Mouse (Mus musculus): ENCODE measurements at regions not wholly inside any gene's neighbourhood (a gene's known extent, or its start where the extent isn't known, plus 50 kb on each side); places are given as distances from the start of the nearest gene placed in this dataset.
"Not testable (repeated sequence)": the region's sequence is repeated elsewhere in the genome, so short reads cannot be mapped to it uniquely, and the experiment has no call there.

- no peak for DNase-seq
These were observed 105.8 kb upstream of the Dyrk2 start for GRCm38 (mm10) chr10:118975772-118976171.

DNA sequence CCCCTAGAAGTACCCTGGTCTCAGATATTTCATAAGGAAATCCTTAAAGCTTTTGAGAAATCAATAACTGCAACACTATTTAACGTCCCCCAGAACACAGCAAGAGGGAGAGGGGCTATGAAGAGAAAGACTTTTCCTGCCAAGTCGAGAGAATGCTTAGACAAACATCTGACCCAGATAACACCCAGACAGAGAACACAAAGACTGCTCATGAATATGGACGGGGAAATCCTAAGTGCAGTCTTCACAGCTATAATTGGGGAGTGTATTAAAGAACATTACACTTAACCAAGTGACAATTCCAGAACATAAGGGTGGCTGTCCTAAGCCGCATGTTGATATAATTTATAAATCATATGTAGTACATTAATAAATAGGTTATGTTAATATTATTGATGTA is 103.3 kb upstream of the Dyrk2 start:
- no peak for DNase-seq

GRCm38 (mm10) chr10:118972626-118973025 is 102.6 kb upstream of the Dyrk2 start:
- no peak for DNase-seq

- DNase-seq, result no peak
These were observed 100.6 kb upstream of the Dyrk2 start for GRCm38 (mm10) chr10:118970457-118971175.

- DNase-seq, result no peak
These were observed 91.7 kb upstream of the Dyrk2 start for GRCm38 (mm10) chr10:118961713-118962181.

DNA sequence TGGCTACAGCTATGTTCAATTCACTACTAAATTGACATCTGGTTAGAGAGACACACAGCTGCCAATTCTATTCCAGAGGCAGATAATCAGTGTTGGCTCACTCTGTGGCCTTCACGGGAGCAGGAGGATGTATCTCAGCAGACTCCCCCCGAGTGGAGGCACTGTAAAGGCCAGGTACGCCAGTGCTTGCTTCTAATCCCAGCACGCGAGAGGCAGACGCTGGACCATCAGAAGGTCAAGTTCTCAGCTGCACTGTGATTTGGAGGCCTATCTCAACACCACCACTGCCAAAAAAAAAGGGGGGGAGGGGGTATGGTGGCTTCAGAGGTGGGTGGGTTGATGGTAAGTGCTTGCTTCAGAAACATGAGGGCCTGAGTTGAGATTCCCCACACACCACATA is 90.1 kb upstream of the Dyrk2 start:
- DNase-seq, result no peak

DNA sequence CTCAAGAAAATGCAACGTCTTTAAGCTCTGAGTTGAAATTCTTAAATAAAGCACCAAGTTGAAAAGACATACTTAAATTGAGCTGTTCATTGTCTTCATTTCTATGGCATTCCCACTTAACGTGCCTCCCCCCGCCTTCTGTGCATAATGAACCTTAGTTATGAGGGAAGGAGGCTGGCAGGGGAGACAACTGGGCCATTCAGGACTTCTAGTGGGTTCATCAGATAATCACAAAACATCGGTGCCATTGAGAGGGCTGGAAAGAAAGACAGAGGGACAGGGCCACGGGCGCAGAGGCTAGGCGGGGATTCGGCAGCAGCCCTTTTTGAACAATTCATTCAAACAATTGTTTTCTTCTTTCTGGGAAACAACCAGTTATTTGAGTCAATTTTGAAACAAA is 89.6 kb upstream of the Dyrk2 start:
- no peak for DNase-seq

DNA sequence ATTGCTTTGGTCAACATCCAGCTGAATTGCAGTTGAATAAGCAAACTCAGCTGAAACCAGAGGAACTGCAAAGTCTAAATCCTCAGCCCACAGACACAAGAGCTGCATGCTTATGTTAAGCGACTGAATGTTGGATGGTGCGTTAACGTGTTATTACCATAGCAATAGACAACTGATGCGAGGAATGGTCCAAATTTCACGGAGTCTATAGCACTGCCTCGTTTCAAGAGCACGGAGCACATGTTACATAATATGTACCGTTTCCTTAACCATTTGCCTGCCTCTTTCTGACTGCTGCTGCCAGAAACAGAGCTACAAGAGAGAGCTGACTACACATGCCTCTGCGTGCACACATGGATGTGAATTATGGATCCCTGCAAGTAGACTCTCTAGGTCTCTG is 86.3 kb upstream of the Dyrk2 start:
- DNase-seq, result no peak

DNA sequence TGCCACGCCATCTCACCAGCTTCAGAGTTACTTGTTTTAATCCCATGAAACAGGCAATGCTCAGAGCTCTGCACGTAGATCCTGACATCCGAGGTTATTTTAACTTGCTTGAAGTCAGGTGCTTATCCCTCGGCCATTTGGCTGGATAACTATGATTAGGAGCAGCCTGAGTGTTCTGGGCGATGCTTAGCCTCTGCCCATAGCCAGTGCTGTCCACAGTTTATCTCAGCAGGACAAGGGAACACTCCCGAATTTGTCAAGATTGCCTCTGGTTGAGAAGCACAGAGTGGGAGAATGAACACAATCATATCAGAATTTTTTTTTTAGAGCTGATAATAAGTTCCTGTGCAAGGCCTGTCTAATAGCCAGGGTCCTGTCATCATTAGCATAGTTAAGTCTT is 83.4 kb upstream of the Dyrk2 start:
- no peak for DNase-seq

DNA sequence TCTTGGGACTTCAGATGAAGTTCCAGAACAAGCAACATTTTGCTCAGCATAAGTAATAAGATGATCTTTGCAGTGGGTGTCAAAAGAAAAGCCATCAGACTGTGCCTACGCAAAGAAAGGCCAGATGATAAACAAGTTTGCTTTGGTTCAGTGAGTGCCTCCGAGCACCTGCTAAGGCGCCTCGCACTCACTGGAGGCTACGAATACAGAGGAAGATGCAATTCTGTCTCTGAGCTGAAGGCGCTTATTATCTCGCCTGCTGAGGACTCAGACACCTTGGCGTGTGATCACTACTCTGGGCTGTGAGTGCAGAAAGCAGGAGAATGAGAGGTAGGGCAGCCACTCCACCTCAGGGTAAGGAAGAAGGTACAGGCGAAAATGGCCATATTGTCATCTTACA is 82.7 kb upstream of the Dyrk2 start:
- DNase-seq, result no peak

DNA sequence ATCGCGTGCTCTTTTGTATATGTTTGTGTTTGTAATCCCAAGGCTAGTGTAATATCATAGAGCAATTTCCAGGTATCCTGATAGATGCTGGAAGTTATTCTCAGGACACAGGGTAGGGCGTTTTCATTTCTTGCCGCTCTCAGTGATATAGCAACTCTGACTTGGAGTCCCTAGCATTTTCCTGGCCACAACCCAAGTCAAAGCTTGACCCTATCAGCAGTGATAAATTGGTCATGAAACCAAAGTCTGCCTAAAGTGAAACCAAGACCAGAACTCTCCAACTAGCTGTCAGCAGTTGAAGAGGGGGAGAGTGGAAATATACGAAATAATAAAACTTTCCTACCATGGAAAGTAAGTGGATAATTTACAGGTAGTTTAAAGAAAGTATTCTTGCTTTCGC is 77.7 kb upstream of the Dyrk2 start:
- peak; percentile 7 to 34 for DNase-seq

DNA sequence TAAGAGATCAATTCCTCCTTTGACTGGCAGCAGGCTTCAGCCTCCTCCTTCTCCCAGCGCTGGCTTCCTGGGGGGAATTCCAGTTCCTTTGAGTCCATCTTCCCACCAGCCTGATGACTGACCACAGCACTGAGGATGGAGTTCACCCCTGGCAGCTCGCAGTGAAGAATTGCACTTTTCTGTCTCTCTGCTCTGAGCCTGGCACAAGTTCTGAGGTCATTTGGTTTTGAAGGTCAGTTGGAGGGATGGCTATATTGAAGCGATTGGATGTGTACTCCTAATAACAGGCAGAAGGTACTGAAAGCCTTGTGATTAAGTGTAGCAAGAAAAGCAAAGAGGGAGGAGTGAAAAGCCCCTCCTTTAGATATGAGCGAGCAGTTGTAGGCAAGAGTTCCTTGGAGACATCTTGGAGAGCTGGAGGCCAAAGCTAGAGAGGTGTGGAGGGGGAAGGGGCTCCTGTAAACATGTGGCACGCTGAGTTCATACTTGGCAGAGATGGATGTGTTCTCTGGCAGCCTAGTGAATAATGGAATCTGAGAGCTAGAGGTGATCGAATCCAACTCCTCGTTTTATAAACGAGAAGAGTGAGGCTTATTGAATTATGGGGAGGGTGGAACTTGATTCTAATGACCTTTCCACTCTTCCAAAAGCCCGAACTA is 77.1 kb upstream of the Dyrk2 start:
- DNase-seq, result no peak

- no peak for DNase-seq
These were observed 57.3 kb upstream of the Dyrk2 start for GRCm38 (mm10) chr10:118927316-118927715.

DNA sequence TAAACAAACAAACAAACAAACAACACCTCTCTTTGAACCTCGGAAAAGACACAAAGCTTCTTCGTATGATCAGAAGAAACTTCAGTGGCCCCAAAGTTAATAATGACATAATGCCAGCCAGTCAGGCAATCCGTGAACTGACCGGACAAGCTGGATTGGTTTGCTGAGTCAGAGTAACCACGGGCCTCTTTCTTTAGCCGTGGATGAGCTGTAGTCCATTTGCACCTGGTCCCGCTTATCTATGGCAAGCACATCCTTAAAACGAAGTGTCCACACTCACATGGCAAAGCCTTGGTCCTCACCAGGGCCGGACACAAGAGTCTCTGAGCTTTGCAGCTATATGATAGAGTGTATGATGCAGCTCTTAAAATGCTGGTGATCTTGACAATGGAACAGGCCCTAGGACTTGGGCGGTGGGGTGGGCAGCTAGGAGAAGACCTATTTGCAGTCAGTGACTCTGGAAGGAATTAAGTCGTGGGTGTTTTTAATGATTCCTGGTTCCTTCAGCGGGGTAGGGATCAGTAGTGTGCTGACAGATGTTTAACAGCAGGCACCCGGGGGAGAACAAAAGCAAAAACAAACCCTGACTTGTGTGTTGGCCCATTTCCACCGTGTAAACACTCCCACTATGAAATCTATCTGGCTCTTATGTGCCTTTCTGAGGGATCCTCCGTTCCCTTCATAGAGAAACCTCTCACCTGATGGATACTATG is 53.6 kb upstream of the Dyrk2 start:
- peak in 1 of 2 experiments; percentile 19 for DNase-seq

GRCm38 (mm10) chr10:118922120-118922519 is 52.1 kb upstream of the Dyrk2 start:
- not testable (repeated sequence) for DNase-seq
